ENCODE assay signal across 15 mouse cellular contexts in the genomic region with DNA sequence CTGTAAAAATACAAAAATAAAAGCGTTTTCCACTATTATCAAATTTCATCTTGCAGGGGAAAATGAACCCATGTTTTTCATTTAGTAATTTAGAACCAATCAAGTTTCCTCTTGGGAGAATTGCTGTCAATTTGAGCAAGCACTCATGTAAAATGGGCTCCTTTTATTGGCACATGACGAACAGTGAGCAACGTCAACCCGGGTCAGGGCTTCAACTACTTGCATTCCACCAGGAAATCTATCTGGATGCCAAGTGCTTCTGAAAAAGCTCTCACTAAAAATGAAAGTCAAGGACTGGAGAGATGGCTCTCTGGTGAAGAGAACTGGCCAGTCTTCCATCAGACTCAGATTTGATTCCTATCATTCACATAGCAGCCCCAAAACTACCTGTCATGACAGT.
"Had no signal": no experiment of that assay in that cellular context is flagged by ENCODE, and none has a peak within 500 bp of the region (broad histone marks: within the 10 kb centered on the region; RNA-seq: fewer than 3 reads in every experiment).

No protein-coding gene starts in this region.

- H3K9ac ChIP-seq: intestine, embryonic 15.5 days; limb, embryonic 12.5 days; liver, embryonic 13.5 days; liver, postnatal 0 days; neural tube, embryonic 12.5 days had no signal

- H3K27me3 ChIP-seq: intestine, embryonic 15.5 days; limb, embryonic 12.5 days; liver, embryonic 13.5 days; neural tube, embryonic 12.5 days had no signal

- ATAC-seq: intestine, embryonic 15.5 days; liver, postnatal 0 days had no signal

- H3K4me2 ChIP-seq: intestine, embryonic 15.5 days; limb, embryonic 12.5 days; liver, embryonic 13.5 days; neural tube, embryonic 12.5 days had no signal

- H3K36me3 ChIP-seq: intestine, embryonic 15.5 days; limb, embryonic 12.5 days; liver, embryonic 13.5 days; midbrain, embryonic 10.5 days; neural tube, embryonic 12.5 days had no signal

- H3K4me1 ChIP-seq: limb, embryonic 12.5 days; liver, embryonic 13.5 days; neural tube, embryonic 12.5 days had no signal

- H3K27ac ChIP-seq: intestine, embryonic 15.5 days; layer of hippocampus, adult 2 months; liver, embryonic 13.5 days; midbrain, embryonic 10.5 days; neural tube, embryonic 12.5 days had no signal

- H3K9me3 ChIP-seq: intestine, embryonic 15.5 days; limb, embryonic 12.5 days; liver, embryonic 13.5 days; midbrain, embryonic 10.5 days; neural tube, embryonic 12.5 days had no signal

- H3K4me3 ChIP-seq: intestine, embryonic 15.5 days; layer of hippocampus, adult 2 months; limb, embryonic 12.5 days; liver, embryonic 13.5 days; midbrain, embryonic 10.5 days; neural tube, embryonic 12.5 days had no signal

- DNase-seq: kidney, adult 18-20 months; kidney, postnatal 10 days; kidney, postnatal 4 days; liver; liver, embryonic 13.5 days; liver, postnatal 0 days; midbrain, embryonic 14.5 days; retina, postnatal 1 day; right cerebral cortex, postnatal 4 days; thymus, postnatal 36 days had no signal
